Mouse (Mus musculus) heart, adult 2 months (tissue): Measurements from ENCODE around the gene Cope. TPM values are rescaled to one million over a fixed set of nuclear protein-coding genes. Genes with fewer than 3 reads are reported as not detected.

ENCODE experiments used
- DNase-seq, 2 experiments: peaks; one replicate each; pipeline ENCODE4 v3.0.0; 2021
- H3K27ac ChIP-seq: fragments of 200-600 bp; 2 replicates; pipeline ENCODE4 v1.8.1; 2022
- H3K27me3 ChIP-seq: fragments of 200-500 bp; 2 replicates; pipeline ENCODE4 v1.6.1; 2012; ENCODE audit warnings: mild to moderate bottlenecking, low read length, inconsistent platforms, mixed read lengths; ENCODE audit not compliant: control insufficient read depth, insufficient read depth
- H3K36me3 ChIP-seq: fragments of 200-500 bp; 2 replicates; pipeline ENCODE4 v1.6.1; 2012; ENCODE audit warnings: low read length, inconsistent platforms; ENCODE audit not compliant: control insufficient read depth, insufficient read depth
- H3K4me1 ChIP-seq: fragments of 200-500 bp; 2 replicates; pipeline ENCODE4 v1.6.1; 2011; ENCODE audit warnings: low read length; ENCODE audit not compliant: control insufficient read depth, insufficient read depth
- H3K4me3 ChIP-seq: fragments of 200-600 bp; 2 replicates; pipeline ENCODE4 v1.8.1; 2022
- H3K79me2 ChIP-seq: fragments of 200-500 bp; replicated peaks from 2 replicates; pipeline ENCODE4 v1.6.1; 2012; ENCODE audit warnings: mild to moderate bottlenecking, inconsistent platforms, low read length, moderate library complexity, mixed read lengths; ENCODE audit not compliant: control insufficient read depth, insufficient read depth
- H3K9ac ChIP-seq: fragments of 200-500 bp; 2 replicates; pipeline ENCODE4 v1.6.1; 2012; ENCODE audit warnings: low read depth, mild to moderate bottlenecking, control low read depth, inconsistent platforms, low read length, mixed read lengths
- CTCF ChIP-seq: fragments of 200-600 bp; IDR thresholded peaks from 2 replicates; pipeline ENCODE4 v1.8.1; 2022; ENCODE audit warnings: antibody characterized with exemption, mild to moderate bottlenecking, moderate library complexity
- EP300 ChIP-seq: fragments of 200-500 bp; IDR thresholded peaks from 2 replicates; pipeline ENCODE4 v1.6.1; 2011; ENCODE audit warnings: low read depth, low read length, control low read depth; ENCODE audit not compliant: insufficient read depth
- POLR2A ChIP-seq: fragments of 200-500 bp; IDR thresholded peaks from 2 replicates; pipeline ENCODE4 v1.6.1; 2011; ENCODE audit warnings: mild to moderate bottlenecking, low read depth, low read length, control low read depth; ENCODE audit not compliant: insufficient read depth
- WGBS: fragments of 180-500 bp; shearing (Covaris S2); methylation state at CpG from one replicate; pipeline ENCODE4 v1.1.7; 2018; 5-methylcytosine and 5-hydroxymethylcytosine counted together
- intact Hi-C: fragments of 180-260 bp; cut with DNase I; formaldehyde crosslinking; loops from one replicate; pipeline ENCODE4 v1.15.1; 2025
- long read RNA-seq: library from polyadenylated mRNA; stranded (forward); transcript quantifications from one replicate; pipeline ENCODE4 v2.0.0, GENCODE M21; 2021
- polyA plus RNA-seq: library from polyadenylated mRNA; depleted of rRNA; stranded (reverse); fragments of >200 nt; gene quantifications from 2 replicates; pipeline ENCODE4 v1.2.3, GENCODE M21; 2012; rRNA removed
- total RNA-seq, 2 experiments: library from RNA; stranded (reverse); gene quantifications; 2 replicates each; pipeline ENCODE4 v1.2.3; 2021

Gene Cope
- total RNA-seq (100 to 1,000 TPM; 147 to 155 TPM), polyA plus RNA-seq (193 and 209 TPM in 2 replicates)
- long read RNA-seq, transcript Cope-201 (10 exons, 1,300 nt): major isoform, 194 of 222 reads
- long read RNA-seq, partial matches to known transcripts: 8 of 222 reads
- long read RNA-seq, other reads (novel, unspliced or antisense): 19 of 222 reads

GRCm38 (mm10) chr8:70302358-70302890 is at the start of gene Cope, which contains the start of gene Ddx49:
Cope (plus strand) TSS chr8:70302518.
Ddx49 (minus strand) TSS chr8:70302489.
- H3K79me2 ChIP-seq: peaks cover 3% of the 10 kb centered on the region
- peak within 1 kb of the TSS; percentile 89 for H3K27ac ChIP-seq
- H3K36me3 ChIP-seq: no peaks in the 10 kb centered on the region
- intact Hi-C loops: loop anchor here (1.0 to 2.0 kb wide), 2 partner anchors 20 to 51 kb away; partner anchors contain the start of genes Homer3 and Upf1
- H3K4me3 ChIP-seq: peak within 1 kb of the TSS; percentile 74
- TF ChIP-seq CTCF: no peak
- TF ChIP-seq POLR2A: peak; percentile 82
- peak; percentile 56; the same call in 1 of the 2 replicates for TF ChIP-seq EP300
- DNase-seq: peak; percentile 94 to 95
- no peaks in the 10 kb centered on the region for H3K27me3 ChIP-seq
- H3K9ac ChIP-seq: peak within 1 kb of the TSS; percentile 80
- WGBS: under 1% methylated on average over 40 of the region's 40 CpGs
- H3K4me1 ChIP-seq: peaks cover 10% of the 10 kb centered on the region

- WGBS: 62% methylated on average over 1 of the region's 1 CpGs
- Histone ChIP-seq H3K27ac (no peak overlapping the region), H3K27me3 (no peaks in the 10 kb centered on the region), H3K9ac (no peak overlapping the region), H3K4me1 (peaks cover 3% of the 10 kb centered on the region; the same call in 1 of the 2 replicates), H3K4me3 (no peak overlapping the region), H3K79me2 (no peaks in the 10 kb centered on the region), H3K36me3 (no peaks in the 10 kb centered on the region)
- TF ChIP-seq CTCF (peak; percentile 59), POLR2A (no peak)
- no peak for DNase-seq
- intact Hi-C loops: no loop called here
Measured at GRCm38 (mm10) chr8:70254628-70255027, 47.7 kb upstream of the Cope start.

DNA sequence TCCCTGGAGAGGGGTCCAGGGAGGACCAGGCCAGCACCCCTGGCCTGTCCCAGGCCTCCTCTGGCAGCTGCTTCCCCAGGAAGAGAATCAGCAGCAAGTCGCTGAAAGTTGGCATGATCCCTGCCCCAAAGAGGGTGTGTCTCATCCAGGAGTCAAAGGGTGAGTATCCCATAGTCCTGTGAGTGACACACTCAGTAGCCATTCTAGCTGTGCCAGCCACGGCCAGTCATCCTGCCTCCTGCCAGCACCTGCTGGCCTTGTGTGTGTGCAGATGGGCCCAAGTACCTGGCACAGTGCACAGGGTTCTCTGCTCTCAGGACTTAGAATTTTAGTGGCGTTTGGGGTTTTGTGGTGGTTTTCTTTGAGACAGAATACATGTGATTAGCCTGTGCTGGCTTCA is 44.9 kb upstream of the Cope start:
- no peaks in the 10 kb centered on the region for H3K27me3 ChIP-seq
- 61% methylated on average over 3 of the region's 3 CpGs for WGBS
- no peak overlapping the region for H3K9ac ChIP-seq
- intact Hi-C loops: no loop called here
- no peaks in the 10 kb centered on the region for H3K79me2 ChIP-seq
- no peak overlapping the region for H3K4me3 ChIP-seq
- H3K27ac ChIP-seq: no peak overlapping the region
- peaks cover 3% of the 10 kb centered on the region; the same call in 1 of the 2 replicates for H3K4me1 ChIP-seq
- TF ChIP-seq POLR2A (no peak), CTCF (no peak)
- no peaks in the 10 kb centered on the region for H3K36me3 ChIP-seq
- no peak for DNase-seq

DNA sequence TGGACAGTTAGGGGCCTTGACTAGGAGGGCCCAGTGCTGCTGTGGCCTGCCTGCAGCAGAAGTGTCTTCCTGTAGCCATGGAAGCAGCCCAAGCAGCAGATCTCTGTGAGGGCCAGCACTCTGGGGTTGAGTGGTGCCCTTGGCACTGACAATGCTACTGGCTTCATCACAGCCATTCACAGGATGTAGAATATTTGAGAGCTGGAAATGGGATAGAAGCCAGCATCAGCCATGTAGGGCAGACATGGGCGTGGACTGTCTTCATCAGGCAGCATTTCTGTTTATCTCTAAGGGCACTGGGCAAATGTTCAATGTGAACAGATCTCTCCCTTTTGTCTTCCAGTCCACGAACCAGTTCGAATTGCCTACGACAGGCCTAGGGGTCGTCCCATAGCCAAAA is 43.7 kb upstream of the Cope start:
- Histone ChIP-seq H3K4me3 (no peak overlapping the region), H3K27ac (no peak overlapping the region), H3K4me1 (peaks cover 3% of the 10 kb centered on the region; the same call in 1 of the 2 replicates), H3K27me3 (no peaks in the 10 kb centered on the region), H3K36me3 (no peaks in the 10 kb centered on the region), H3K79me2 (no peaks in the 10 kb centered on the region), H3K9ac (no peak overlapping the region)
- TF ChIP-seq EP300 (no peak), CTCF (no peak)
- 36% methylated on average over 5 of the region's 5 CpGs for WGBS
- peak in 1 of 2 experiments; percentile 21 for DNase-seq
- intact Hi-C loops: no loop called here

GRCm38 (mm10) chr8:70259043-70259442 is 43.3 kb upstream of the Cope start:
- intact Hi-C loops: no loop called here
- Histone ChIP-seq H3K36me3 (no peaks in the 10 kb centered on the region), H3K27ac (no peak overlapping the region), H3K79me2 (no peaks in the 10 kb centered on the region), H3K9ac (no peak overlapping the region), H3K4me3 (no peak overlapping the region), H3K4me1 (peaks cover 3% of the 10 kb centered on the region; the same call in 1 of the 2 replicates), H3K27me3 (no peaks in the 10 kb centered on the region)
- no peak for TF ChIP-seq CTCF
- TF ChIP-seq POLR2A: no peak
- TF ChIP-seq EP300: no peak
- 51% methylated on average over 2 of the region's 2 CpGs for WGBS
- no peak for DNase-seq

GRCm38 (mm10) chr8:70267674-70268073 is 34.6 kb upstream of the Cope start:
- TF ChIP-seq CTCF (no peak), EP300 (no peak), POLR2A (no peak)
- Histone ChIP-seq H3K36me3 (no peaks in the 10 kb centered on the region), H3K4me3 (no peak overlapping the region), H3K4me1 (peaks cover under 1% of the 10 kb centered on the region; the same call in 1 of the 2 replicates), H3K27me3 (no peaks in the 10 kb centered on the region), H3K9ac (no peak overlapping the region), H3K79me2 (no peaks in the 10 kb centered on the region), H3K27ac (no peak overlapping the region)
- intact Hi-C loops: no loop called here
- 74% methylated on average over 3 of the region's 3 CpGs for WGBS
- no peak for DNase-seq
